Mouse (Mus musculus) stomach, adult 2 months (tissue): ENCODE data around the gene Magea1. TPM values are rescaled to one million over a fixed set of nuclear protein-coding genes. Genes with fewer than 3 reads are reported as not detected.

Experiments used
- polyA plus RNA-seq: library from polyadenylated mRNA; depleted of rRNA; stranded (reverse); fragments of >200 nt; gene quantifications from 2 replicates; pipeline ENCODE4 v1.2.3, GENCODE M21; 2012; rRNA removed

The Magea1 gene
- not detected in 2 replicates for polyA plus RNA-seq

DNA sequence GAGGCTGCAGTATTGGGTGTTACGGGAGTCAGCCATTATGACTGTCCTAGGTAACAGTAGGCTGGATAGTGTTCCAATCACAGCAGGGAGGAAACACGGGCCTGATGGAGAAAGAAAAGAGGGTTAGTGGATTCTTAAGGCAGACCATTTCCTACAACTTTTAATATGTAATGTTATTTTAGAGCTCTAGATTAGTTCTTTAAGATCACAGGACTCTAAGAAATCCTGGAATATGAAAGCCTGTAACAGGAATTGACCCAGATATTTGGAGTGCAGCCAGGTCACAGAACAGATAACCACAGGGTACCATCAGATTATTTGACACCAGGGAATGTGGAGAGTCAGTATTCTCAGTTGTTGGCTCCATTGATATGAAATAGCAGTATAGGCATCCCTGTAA is at the start of gene Magea1:
Gene Magea1, minus strand, starts transcription at position 101 of the 400 bp plus-strand sequence.

DNA sequence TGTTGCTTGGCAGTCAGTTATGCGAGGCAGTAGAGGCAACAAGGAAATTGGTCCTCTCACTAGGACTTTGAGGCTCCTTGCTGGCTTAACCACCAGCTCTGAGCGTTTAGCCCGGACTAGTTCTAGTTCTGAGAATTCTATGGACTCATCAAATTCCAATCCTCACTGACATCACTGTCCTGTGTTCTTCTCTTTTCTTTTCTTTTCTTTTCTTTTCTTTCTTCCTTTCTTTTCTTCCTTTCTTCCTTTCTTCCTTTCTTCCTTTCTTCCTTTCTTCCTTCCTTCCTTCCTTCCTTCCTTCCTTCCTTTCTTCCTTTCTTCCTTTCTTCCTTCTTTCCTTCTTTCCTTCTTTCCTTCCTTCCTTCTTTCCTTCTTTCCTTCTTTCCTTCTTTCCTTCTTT is 38.7 kb upstream of the Magea1 start, which contains the start of gene Cldn34b2:
Gene Cldn34b2, minus strand, starts transcription at position 101 of the 400 bp plus-strand sequence.

DNA sequence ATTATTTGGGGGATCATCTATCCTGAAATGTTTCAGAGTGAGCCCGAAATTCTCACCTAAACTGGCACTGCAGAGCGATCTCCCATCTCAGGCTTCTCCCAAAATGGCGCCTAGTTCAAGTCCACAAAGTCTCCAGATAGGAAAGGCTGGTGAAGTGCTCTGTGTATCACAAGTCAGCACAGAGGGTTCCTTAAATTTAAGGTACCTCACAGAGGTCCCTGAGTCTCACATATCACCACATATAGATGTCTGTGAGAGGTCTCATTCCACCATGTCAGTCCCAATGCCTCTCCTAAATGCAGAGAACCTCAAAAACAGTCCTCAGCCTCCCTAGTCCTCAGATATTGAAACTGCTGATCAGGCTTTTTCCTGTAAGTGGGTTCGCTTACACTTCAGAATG is 4.0 kb upstream of the Magea1 start, which contains the start of gene Magea2:
Gene Magea2, minus strand, starts transcription at position 101 of the 400 bp plus-strand sequence.

DNA sequence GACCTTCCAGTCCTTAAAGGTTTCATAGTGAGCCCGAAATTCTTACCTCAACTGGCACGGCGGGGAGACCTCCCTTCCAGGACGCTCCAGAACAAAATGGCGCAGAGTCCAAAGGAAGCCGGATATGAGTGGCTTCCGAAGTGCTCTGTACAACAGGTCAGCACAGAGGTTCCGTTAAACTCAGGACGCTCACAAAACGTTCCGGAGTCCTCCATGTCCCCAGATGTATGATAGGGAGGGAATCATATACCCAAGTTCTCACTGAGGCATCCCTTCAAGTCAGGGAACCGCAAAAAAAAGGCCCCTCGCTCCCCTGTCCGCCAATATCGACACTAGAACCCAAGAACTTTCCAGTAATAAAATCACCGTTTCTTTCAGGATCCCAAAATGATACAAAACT is 26.5 kb downstream of the Magea1 start, which contains the start of gene Magea5:
Gene Magea5, minus strand, starts transcription at position 101 of the 400 bp plus-strand sequence.

Other genes with a start within 250 kb of the Magea1 start
- not detected in 2 replicates for gene Cldn34b1, start 199.5 kb downstream of the Magea1 start, polyA plus RNA-seq
- gene Magea6, start 153.8 kb downstream of the Magea1 start, polyA plus RNA-seq = not detected in 2 replicates
- gene Magea3, start 140.3 kb downstream of the Magea1 start, polyA plus RNA-seq = not detected in 2 replicates
- gene Magea8, start 93.9 kb downstream of the Magea1 start, polyA plus RNA-seq = not detected in 2 replicates
- gene Magea5, start 26.6 kb downstream of the Magea1 start, polyA plus RNA-seq = not detected in 2 replicates
- not detected in 2 replicates for gene Magea2, start 3.9 kb upstream of the Magea1 start, polyA plus RNA-seq
- not detected in 2 replicates for gene Cldn34b2, start 38.6 kb upstream of the Magea1 start, polyA plus RNA-seq
- 3.1 and 6.1 TPM in 2 replicates for gene Sat1, start 126.7 kb upstream of the Magea1 start, polyA plus RNA-seq
- 2.6 and 3.9 TPM in 2 replicates for gene Acot9, start 172.7 kb upstream of the Magea1 start, polyA plus RNA-seq